Mouse (Mus musculus): ENCODE results near the gene Fxr2.
A peak's percentile ranks its signal among the peaks of the same experiment; 100 is the strongest.
"Not testable (repeated sequence)": the region's sequence is repeated elsewhere in the genome, so short reads cannot be mapped to it uniquely, and the experiment has no call there.

Gene Fxr2

GRCm38 (mm10) chr11:69610899-69611298, 21.9 kb upstream of the Fxr2 start:
- no peak for DNase-seq (ENCODE audit: low spot score)

- peak; percentile 76 for DNase-seq (ENCODE audit: low spot score)
Observed at GRCm38 (mm10) chr11:69613553-69614256, 19.1 kb upstream of the Fxr2 start.

- not testable (repeated sequence) for DNase-seq (ENCODE audit: low spot score)
Observed at GRCm38 (mm10) chr11:69614257-69614588, 18.6 kb upstream of the Fxr2 start.

DNA sequence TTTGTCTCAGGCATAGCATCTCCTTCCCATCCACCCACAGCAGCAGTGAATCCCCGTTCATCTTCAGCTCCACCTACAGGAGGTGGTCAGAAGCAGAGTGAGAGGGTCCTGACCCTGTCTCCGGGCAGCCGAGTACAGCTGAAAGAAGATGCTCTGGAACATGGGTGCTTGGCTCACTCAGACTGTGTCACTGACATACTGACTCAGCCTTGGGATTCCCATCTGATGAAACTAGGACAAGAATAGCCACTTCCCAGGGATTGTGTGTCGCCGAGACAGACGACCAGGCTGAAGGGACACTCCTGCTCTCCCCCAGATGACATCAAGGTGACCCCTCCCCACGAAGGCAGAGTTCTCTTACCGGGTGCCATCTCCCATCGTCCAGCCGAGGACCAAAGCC, 16.0 kb upstream of the Fxr2 start:
- no peak for DNase-seq (ENCODE audit: low spot score)

DNA sequence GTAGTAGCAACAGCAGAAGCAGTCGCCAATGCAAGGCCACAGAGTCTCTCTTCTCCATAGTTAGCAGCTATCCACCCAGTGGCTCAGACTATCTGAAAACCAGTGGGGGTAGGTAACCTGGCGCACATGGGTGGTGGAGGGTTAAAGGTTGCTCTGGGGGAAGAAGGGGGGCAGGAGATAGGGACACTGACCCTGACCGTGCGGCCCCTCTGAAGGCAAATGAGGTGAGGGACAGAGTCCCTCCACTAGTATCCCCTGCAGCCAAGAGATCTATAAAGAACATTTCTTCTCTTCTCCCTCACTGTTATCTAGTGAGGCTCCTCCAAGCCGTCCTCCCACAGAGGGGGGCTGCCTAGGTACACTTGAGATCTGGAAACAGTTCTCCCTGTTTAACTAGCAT, 15.0 kb upstream of the Fxr2 start, which contains the start of gene Shbg:
Gene Shbg (minus strand): TSS at position 101 of the 400 bp plus-strand sequence.
- DNase-seq (ENCODE audit: low spot score), result no peak

- peak; percentile 50 for DNase-seq (ENCODE audit: low spot score)
Observed at GRCm38 (mm10) chr11:69620394-69621081, 12.3 kb upstream of the Fxr2 start.

DNA sequence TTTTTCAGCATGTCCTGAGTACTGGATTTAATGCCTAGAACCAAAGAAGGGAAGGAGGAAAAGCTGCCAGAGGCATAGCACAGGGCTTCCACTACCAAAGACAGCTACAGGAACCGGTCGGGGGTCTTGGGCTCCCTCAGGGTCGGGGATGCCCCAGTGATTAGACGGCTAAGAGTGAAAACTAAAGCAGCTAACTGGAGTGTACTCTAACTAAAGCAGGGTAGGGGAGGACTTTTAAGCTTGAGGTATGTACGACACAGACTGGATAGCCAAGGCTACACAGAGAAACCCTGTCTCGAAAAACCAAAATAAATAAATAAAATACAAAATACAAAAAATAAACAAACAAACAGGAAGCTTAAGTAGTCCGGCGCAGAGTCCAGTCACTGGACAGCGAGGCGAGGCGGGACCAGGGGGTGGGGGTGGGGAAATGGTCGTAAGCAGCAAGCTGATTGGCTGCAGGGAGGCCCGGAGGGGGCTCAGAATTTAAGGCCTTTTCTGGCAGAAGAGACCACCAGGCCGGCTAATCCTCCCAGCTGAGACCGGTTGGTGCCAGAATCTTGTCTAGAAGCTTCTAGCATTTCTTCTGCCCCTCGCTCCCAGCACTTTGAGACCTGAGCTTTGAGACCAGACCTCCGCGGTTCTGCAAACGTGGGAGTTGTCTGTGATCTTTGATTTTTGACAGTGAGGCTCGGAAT, 11.1 kb upstream of the Fxr2 start, which contains the start of gene Sat2:
Gene Sat2 (plus strand): TSS at position 454 of the 698 bp plus-strand sequence.
- DNase-seq (ENCODE audit: low spot score), result peak; percentile 86

DNA sequence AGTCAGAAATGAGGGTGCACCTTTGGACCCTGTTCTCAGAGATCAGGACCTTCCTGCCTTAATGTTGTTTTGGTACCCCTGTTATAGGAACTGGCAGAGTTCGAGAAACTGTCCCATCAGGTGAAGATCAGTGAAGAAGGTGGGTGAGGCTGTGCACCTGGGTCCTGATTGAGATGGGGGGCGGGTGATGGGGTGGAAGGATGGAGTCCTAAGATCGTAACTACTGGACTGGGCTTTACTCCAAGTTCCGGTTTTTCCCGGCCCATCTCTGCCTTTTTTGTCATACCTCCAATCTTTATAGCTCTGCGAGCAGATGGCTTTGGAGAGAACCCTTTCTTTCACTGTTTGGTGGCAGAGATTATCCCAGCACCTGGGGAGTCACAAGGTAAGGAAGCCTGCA, 10.4 kb upstream of the Fxr2 start:
- DNase-seq (ENCODE audit: low spot score), result no peak

DNA sequence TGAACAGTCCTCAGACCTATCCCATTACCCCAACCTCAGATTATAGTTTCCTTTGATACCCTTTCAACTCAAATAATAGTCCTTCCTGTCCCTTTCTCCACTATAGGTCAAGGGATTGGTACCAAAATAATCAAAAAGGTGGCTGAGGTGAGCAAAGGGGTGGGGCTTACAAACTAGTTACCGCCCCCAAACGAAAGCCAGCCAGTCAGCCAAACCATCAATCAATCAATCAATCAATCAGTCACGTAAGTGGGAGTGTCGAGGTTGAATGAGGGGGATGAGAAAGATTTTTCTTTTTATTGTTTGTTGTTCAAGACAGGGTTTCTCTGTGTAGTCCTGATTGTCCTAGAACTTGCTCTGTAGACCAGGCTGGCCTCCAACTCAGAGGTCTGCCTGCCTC, 9.8 kb upstream of the Fxr2 start:
- no peak for DNase-seq (ENCODE audit: low spot score)

- not testable (repeated sequence) for DNase-seq (ENCODE audit: low spot score)
Observed at GRCm38 (mm10) chr11:69624339-69624738, 8.5 kb upstream of the Fxr2 start.

DNA sequence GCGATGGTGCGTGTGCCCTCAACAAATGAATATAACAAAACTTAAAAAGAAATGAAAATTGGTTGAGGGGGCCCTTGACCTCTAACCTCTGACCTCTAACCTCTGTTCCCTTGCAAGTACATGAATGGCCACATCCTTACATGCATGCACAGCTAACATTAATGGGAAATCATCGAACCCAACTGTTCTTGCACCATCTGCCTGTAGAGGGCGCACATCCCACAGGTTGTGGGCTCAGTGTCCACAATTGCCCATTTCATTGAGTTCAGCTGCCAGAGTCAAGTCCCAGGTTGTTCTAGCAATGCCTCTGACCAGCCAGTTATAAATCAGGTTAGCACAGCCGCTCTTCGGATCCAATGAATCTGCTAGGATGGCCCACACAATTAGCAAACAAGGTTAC, 4.5 kb upstream of the Fxr2 start:
- DNase-seq (ENCODE audit: low spot score), result peak; percentile 67

DNA sequence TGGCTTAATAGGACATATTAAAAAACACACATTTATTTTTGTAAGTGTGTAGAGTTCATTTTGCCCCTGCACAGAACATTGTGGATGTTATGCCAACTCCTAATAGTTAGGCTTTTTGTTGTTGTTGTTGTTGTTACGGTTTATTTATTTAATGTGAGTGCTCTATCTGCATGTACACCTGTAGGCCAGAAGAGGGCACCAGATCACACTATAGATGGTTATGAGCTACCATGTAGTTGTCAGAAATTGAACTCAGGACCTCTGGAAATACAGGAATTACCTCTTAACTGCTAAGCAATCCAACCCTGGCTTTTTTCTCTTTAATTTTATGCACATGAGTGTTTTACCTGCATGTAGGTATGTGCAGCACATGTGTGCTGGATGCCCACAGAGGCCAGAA, 3.0 kb upstream of the Fxr2 start:
- DNase-seq (ENCODE audit: low spot score), result no peak

GRCm38 (mm10) chr11:69633128-69633866, 507 bp downstream of the Fxr2 start:
- no peak for DNase-seq (ENCODE audit: low spot score)

GRCm38 (mm10) chr11:69635471-69635870, 2.7 kb downstream of the Fxr2 start:
- DNase-seq (ENCODE audit: low spot score), result no peak

DNA sequence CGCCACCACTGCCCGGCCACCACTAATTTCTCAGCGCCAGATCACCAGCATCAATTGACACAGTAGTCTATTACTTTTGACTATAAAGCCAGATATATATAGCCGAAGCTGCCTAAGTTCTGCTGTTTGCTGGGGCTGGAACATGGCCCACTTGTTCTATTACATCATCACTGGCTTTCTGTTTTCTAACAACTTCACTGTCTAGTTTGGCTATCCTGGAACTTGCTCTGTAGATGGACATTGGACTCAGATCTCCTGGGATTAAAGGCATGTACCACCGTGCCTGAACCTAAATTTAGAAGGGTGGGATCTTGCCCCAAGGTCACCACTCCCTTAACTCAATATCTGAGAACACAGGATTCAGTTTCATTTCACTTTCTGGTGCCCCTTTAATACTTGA, 13.1 kb downstream of the Fxr2 start:
- DNase-seq (ENCODE audit: low spot score), result no peak

GRCm38 (mm10) chr11:69653399-69653798, 20.6 kb downstream of the Fxr2 start:
- no peak for DNase-seq (ENCODE audit: low spot score)

- no peak for DNase-seq (ENCODE audit: low spot score)
Observed at GRCm38 (mm10) chr11:69654760-69655159, 22.0 kb downstream of the Fxr2 start.

GRCm38 (mm10) chr11:69655264-69656064, 22.7 kb downstream of the Fxr2 start, which contains the start of gene Sox15:
Gene Sox15, plus strand, starts transcription at chr11:69655314.
- peak; percentile 58 for DNase-seq (ENCODE audit: low spot score)

- no peak for DNase-seq (ENCODE audit: low spot score)
Observed at GRCm38 (mm10) chr11:69656065-69656455, 23.3 kb downstream of the Fxr2 start.

DNA sequence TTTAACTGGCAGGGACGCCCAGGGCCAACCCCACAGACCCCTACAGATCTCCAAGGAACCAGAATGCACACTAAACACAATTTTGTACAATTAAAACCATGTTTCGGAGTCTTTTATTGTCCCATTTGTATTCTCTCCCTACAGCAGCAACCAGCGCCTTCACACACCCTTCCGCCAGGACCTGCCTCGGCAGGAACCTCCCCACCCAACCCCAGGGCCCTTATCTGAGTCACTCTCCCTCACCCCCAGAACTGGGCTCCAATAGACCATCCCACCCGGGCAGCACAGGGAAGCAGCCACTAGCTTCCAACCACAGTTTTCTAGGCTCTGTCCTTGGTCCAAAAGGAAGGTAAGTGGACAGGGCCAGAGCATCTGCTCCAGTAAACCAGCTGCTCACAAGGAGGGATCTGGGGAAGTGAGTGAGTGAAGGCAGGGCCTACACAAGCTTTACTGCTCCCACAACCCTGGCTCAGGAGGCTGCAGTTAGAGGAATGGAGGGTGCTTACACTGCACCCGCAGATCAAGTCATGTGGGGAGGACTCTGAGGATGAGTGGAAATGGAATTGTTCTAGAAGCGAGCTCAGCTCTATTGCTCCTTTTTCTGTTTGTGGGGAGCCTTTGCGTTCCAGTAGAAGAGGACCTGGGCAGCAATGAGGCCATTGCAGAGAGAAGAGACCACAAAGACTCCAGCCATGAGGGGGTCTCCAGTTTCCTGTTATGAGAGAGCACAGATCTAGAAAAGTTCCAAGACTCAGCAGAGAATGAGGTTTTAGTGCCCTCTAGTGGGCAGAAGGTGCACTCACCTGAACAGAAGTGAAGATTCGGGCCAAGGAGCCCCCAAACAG, 24.0 kb downstream of the Fxr2 start:
- no peak for DNase-seq (ENCODE audit: low spot score)
